Mouse (Mus musculus): Measurements from ENCODE around the gene Trim37.
"Not testable (repeated sequence)": the region's sequence is repeated elsewhere in the genome, so short reads cannot be mapped to it uniquely, and the experiment has no call there.

The Trim37 gene

GRCm38 (mm10) chr11:87233377-87233776 lies 106.5 kb downstream of the Trim37 start:
- DNase-seq, result no peak

- DNase-seq, result no peak
Measured at GRCm38 (mm10) chr11:87234743-87235485, 108.0 kb downstream of the Trim37 start.

GRCm38 (mm10) chr11:87235486-87235872 lies 108.6 kb downstream of the Trim37 start:
- DNase-seq, result no peak

GRCm38 (mm10) chr11:87238891-87239530 lies 112.1 kb downstream of the Trim37 start:
- no peak for DNase-seq

GRCm38 (mm10) chr11:87240141-87240832 lies 113.4 kb downstream of the Trim37 start:
- DNase-seq, result no peak

- DNase-seq, result no peak
Measured at GRCm38 (mm10) chr11:87240833-87241215, 113.9 kb downstream of the Trim37 start.

- DNase-seq, result peak in 1 of 2 experiments; percentile 12
Measured at GRCm38 (mm10) chr11:87241256-87241655, 114.4 kb downstream of the Trim37 start.

- DNase-seq, result no peak
Measured at GRCm38 (mm10) chr11:87245171-87245840, 118.4 kb downstream of the Trim37 start.

GRCm38 (mm10) chr11:87246107-87246651 lies 119.3 kb downstream of the Trim37 start:
- DNase-seq, result no peak

GRCm38 (mm10) chr11:87246724-87247493 lies 120.0 kb downstream of the Trim37 start:
- DNase-seq, result no peak

GRCm38 (mm10) chr11:87247494-87247866 lies 120.6 kb downstream of the Trim37 start:
- DNase-seq, result no peak

GRCm38 (mm10) chr11:87250132-87250531 lies 123.3 kb downstream of the Trim37 start:
- DNase-seq, result no peak

- no peak for DNase-seq
Measured at GRCm38 (mm10) chr11:87253294-87253693, 126.4 kb downstream of the Trim37 start.

GRCm38 (mm10) chr11:87254149-87254548 lies 127.3 kb downstream of the Trim37 start:
- DNase-seq, result no peak

- DNase-seq, result no peak
Measured at GRCm38 (mm10) chr11:87257282-87257681, 130.4 kb downstream of the Trim37 start.

GRCm38 (mm10) chr11:87259792-87260191 lies 132.9 kb downstream of the Trim37 start:
- DNase-seq, result no peak

GRCm38 (mm10) chr11:87261705-87262104 lies 134.8 kb downstream of the Trim37 start:
- DNase-seq, result not testable (repeated sequence)

- DNase-seq, result no peak
Measured at GRCm38 (mm10) chr11:87263946-87264345, 137.1 kb downstream of the Trim37 start.

GRCm38 (mm10) chr11:87266246-87266645 lies 139.4 kb downstream of the Trim37 start:
- no peak for DNase-seq

GRCm38 (mm10) chr11:87268803-87269202 lies 141.9 kb downstream of the Trim37 start:
- no peak for DNase-seq
